In genomic region chr1:93667760-93668400, GRCm38 (mm10) we compare ENCODE assay signal across 8 mouse cellular contexts. TPM values are rescaled to one million over a fixed set of nuclear protein-coding genes. Genes with fewer than 3 reads are reported as not detected.
DNase-seq lines count a peak whose midpoint lies in the region; ATAC-seq and TF ChIP-seq lines count a peak whose summit lies in the region.
"Had no signal": no experiment of that assay in that cellular context is flagged by ENCODE, and none has a peak within 500 bp of the region (broad histone marks: within the 10 kb centered on the region; RNA-seq: fewer than 3 reads in every experiment).

No protein-coding gene starts in this region.

- peaks cover 47% of the 10 kb centered on the region for H3K4me1 ChIP-seq in E14TG2a.4 (replicated peaks; ENCODE audit: low read depth, low read length)
- H3K4me1 ChIP-seq in heart, postnatal 0 days (ENCODE audit: control insufficient read depth, insufficient read depth): peaks cover 17% of the 10 kb centered on the region
- H3K4me1 ChIP-seq in liver, embryonic 15.5 days (replicated peaks): peaks cover 31% of the 10 kb centered on the region

- peak; percentile 65 for DNase-seq in T-cell, adult 2 months (ENCODE audit: low spot score)
- DNase-seq in heart, postnatal 0 days (ENCODE audit: low spot score): peak; percentile 65
- no peak for DNase-seq in gastrocnemius, postnatal 14 days
- DNase-seq in frontal cortex, postnatal 36 days (ENCODE audit: low spot score in 2 of 2): no peak

- no peak for TF ChIP-seq CTCF in E14TG2a.4 (conservative IDR thresholded peaks at IDR 0.05; ENCODE audit: low read length)
- TF ChIP-seq CTCF in heart, postnatal 0 days (IDR thresholded peaks at IDR 0.05; ENCODE audit: low read depth): no peak

- H3K27ac ChIP-seq in heart, postnatal 0 days (ENCODE audit: low read depth): peak overlapping the region; percentile 71
- no peak overlapping the region for H3K27ac ChIP-seq in liver, embryonic 15.5 days (replicated peaks)

- no peak for TF ChIP-seq EP300 in heart, postnatal 0 days (IDR thresholded peaks at IDR 0.05; ENCODE audit: low read depth)

- peak; percentile 51 for ATAC-seq in heart, postnatal 0 days (ENCODE audit: insufficient read depth, low read depth)
- 0 out of 2 replicates have a peak, but pooled peaks have one; percentile 26 for ATAC-seq in liver, embryonic 15.5 days (ENCODE audit: insufficient read depth)
- peak; percentile 49; the same call in 1 of the 2 replicates for ATAC-seq in neutrophil, adult 5-6 weeks (ENCODE audit: extremely low read depth, insufficient number of reproducible peaks, low FRiP score, poor library complexity, severe bottlenecking)

- peaks cover 11% of the 10 kb centered on the region; the same call in 1 of the 2 replicates for H3K27me3 ChIP-seq in E14TG2a.4 (ENCODE audit: insufficient read depth, low read length)
- H3K27me3 ChIP-seq in heart, postnatal 0 days (ENCODE audit: control insufficient read depth, insufficient read depth, low read length): no peaks in the 10 kb centered on the region
- no peaks in the 10 kb centered on the region; the same call in 1 of the 2 replicates for H3K27me3 ChIP-seq in liver, embryonic 15.5 days

- H3K9ac ChIP-seq in heart, postnatal 0 days (replicated peaks; ENCODE audit: low read depth, low read length): no peak overlapping the region
- H3K9ac ChIP-seq in liver, embryonic 15.5 days: no peak overlapping the region

- no peaks in the 10 kb centered on the region for H3K36me3 ChIP-seq in E14TG2a.4 (ENCODE audit: insufficient read depth, low read length)
- no peaks in the 10 kb centered on the region for H3K36me3 ChIP-seq in heart, postnatal 0 days (replicated peaks; ENCODE audit: control insufficient read depth, insufficient read depth, low read length)
- H3K36me3 ChIP-seq in liver, embryonic 15.5 days (replicated peaks): no peaks in the 10 kb centered on the region

- WGBS in heart, postnatal 0 days: 13% methylated on average over 13 of the region's 13 CpGs
- 28% methylated on average over 13 of the region's 13 CpGs for WGBS in liver, embryonic 15.5 days (ENCODE audit: insufficient replicate concordance)

- H3K4me2 ChIP-seq in heart, postnatal 0 days (ENCODE audit: low read depth, low read length): peak overlapping the region; percentile 70; the same call in 1 of the 2 replicates
- peak overlapping the region; percentile 64 for H3K4me2 ChIP-seq in liver, embryonic 15.5 days

- intact Hi-C loops in gastrocnemius, postnatal 14 days (cut with DNase I; ENCODE audit: low total_unique reads): loop anchor here (5.0 kb wide), 1 partner anchor 59 kb away; no protein-coding TSS in a partner anchor

- H3K4me3 ChIP-seq in E14TG2a.4 (replicated peaks; ENCODE audit: low read length): peak overlapping the region; percentile 68
- no peak overlapping the region for H3K4me3 ChIP-seq in heart, postnatal 0 days (ENCODE audit: low read depth, low read length)
- H3K4me3 ChIP-seq in liver, embryonic 15.5 days (replicated peaks): no peak overlapping the region

- no peaks in the 10 kb centered on the region for H3K9me3 ChIP-seq in E14TG2a.4 (ENCODE audit: low read length)
- H3K9me3 ChIP-seq in heart, postnatal 0 days (replicated peaks; ENCODE audit: control insufficient read depth, low read length): no peaks in the 10 kb centered on the region
- no peaks in the 10 kb centered on the region for H3K9me3 ChIP-seq in liver, embryonic 15.5 days (replicated peaks)

RNA-seq across cellular contexts. Expression of gene Stk25, which starts 9.4 kb away (rescaled TPM):
- 134 and 174 TPM in 2 replicates for total RNA-seq in heart, postnatal 0 days (2014; rRNA removed; ENCODE audit: low replicate concordance)
- polyA plus RNA-seq in heart, postnatal 0 days (2015; fragmentation: Nextera tagmentation; extraction: Ambion mirVana): 107 and 108 TPM in 2 replicates
- 44.7 and 51.2 TPM in 2 replicates for polyA plus RNA-seq in liver, embryonic 15.5 days (2015; fragmentation: Nextera tagmentation; extraction: Ambion mirVana)
- 50.2 and 53.4 TPM in 2 replicates for total RNA-seq in neutrophil, adult 5-6 weeks (2017)
- 10 to 100 TPM; 91.0 to 98.6 TPM for total RNA-seq in gastrocnemius, postnatal 14 days (2021)

RNA-seq across cellular contexts. Expression of gene Bok, which starts 17.6 kb away (rescaled TPM):
- total RNA-seq in heart, postnatal 0 days (2014; rRNA removed; ENCODE audit: low replicate concordance): 50.8 and 61.5 TPM in 2 replicates
- 25.6 and 27.6 TPM in 2 replicates for polyA plus RNA-seq in heart, postnatal 0 days (2015; fragmentation: Nextera tagmentation; extraction: Ambion mirVana)
- 3.7 and 4.9 TPM in 2 replicates for polyA plus RNA-seq in liver, embryonic 15.5 days (2015; fragmentation: Nextera tagmentation; extraction: Ambion mirVana)
- total RNA-seq in neutrophil, adult 5-6 weeks (2017): not detected in 2 replicates
- 1 to 10 TPM; 2.9 to 3.1 TPM for total RNA-seq in gastrocnemius, postnatal 14 days (2021)
- polyA plus RNA-seq: erythroblast, embryonic 14.5 days had no signal

Comparison
In these comparisons a context has a peak if more than half of its experiments do, and no peak if none do; other contexts are left out.
1. DNase-seq: peak in T-cell, adult 2 months (single experiment) and heart, postnatal 0 days (single experiment); none in gastrocnemius, postnatal 14 days (single experiment) and frontal cortex, postnatal 36 days (0 of 2).
2. RNA of gene Bok, which starts 17.6 kb away (total RNA-seq): 50.8 to 61.5 TPM in heart, postnatal 0 days; 2.9 to 3.1 TPM in gastrocnemius, postnatal 14 days and not detected in neutrophil, adult 5-6 weeks; every median in the first group is over 10 times any median in the second.
3. Peak in every context shown above with its lines, with median percentiles within 50 percentile points of each other: ATAC-seq.